Comparison of ENCODE assay signal across 9 mouse cellular contexts in genomic region chr19:36538528-36538927, GRCm38 (mm10). TPM values are rescaled to one million over a fixed set of nuclear protein-coding genes. Genes with fewer than 3 reads are reported as not detected.
DNase-seq lines count a peak whose midpoint lies in the region; ATAC-seq and TF ChIP-seq lines count a peak whose summit lies in the region.
"Had no signal": no experiment of that assay in that cellular context is flagged by ENCODE, and none has a peak within 500 bp of the region (broad histone marks: within the 10 kb centered on the region; RNA-seq: fewer than 3 reads in every experiment).

No protein-coding gene starts in this region.

- peak; percentile 32 for DNase-seq in hindbrain, embryonic 10.5 days (ENCODE audit: low spot score)
- DNase-seq in cerebellum, adult 18-20 months = peak; percentile 60 to 69
- DNase-seq in hindbrain, embryonic 14.5 days (ENCODE audit: low spot score) = peak; percentile 83
- DNase-seq in left cerebral cortex, postnatal 25 days (ENCODE audit: low spot score in 2 of 2) = peak; percentile 41 to 60
- DNase-seq in ovary, adult 18-20 months (ENCODE audit: low spot score) = no peak

- no peaks in the 10 kb centered on the region for H3K9me3 ChIP-seq in hindbrain, embryonic 10.5 days
- H3K9me3 ChIP-seq in hindbrain, embryonic 12.5 days (replicated peaks) = no peaks in the 10 kb centered on the region
- H3K9me3 ChIP-seq in E14TG2a.4 (ENCODE audit: low read length) = no peaks in the 10 kb centered on the region
- no peaks in the 10 kb centered on the region for H3K9me3 ChIP-seq in hindbrain, embryonic 14.5 days (ENCODE audit: control insufficient read depth, low read length)
- H3K9me3 ChIP-seq in midbrain, embryonic 12.5 days = no peaks in the 10 kb centered on the region
- H3K9me3 ChIP-seq: embryonic facial prominence, embryonic 12.5 days had no signal

- peaks cover 16% of the 10 kb centered on the region for H3K27me3 ChIP-seq in hindbrain, embryonic 10.5 days (ENCODE audit: insufficient read depth, poor library complexity, severe bottlenecking)
- peaks cover 6% of the 10 kb centered on the region; the same call in 1 of the 2 replicates for H3K27me3 ChIP-seq in hindbrain, embryonic 12.5 days
- peaks cover 29% of the 10 kb centered on the region for H3K27me3 ChIP-seq in E14TG2a.4 (ENCODE audit: insufficient read depth, low read length)
- H3K27me3 ChIP-seq in hindbrain, embryonic 14.5 days (ENCODE audit: control insufficient read depth, insufficient read depth, low read length) = no peaks in the 10 kb centered on the region
- peaks cover 23% of the 10 kb centered on the region; the same call in 1 of the 2 replicates for H3K27me3 ChIP-seq in midbrain, embryonic 12.5 days
- H3K27me3 ChIP-seq: embryonic facial prominence, embryonic 12.5 days had no signal

- intact Hi-C loops in left cerebral cortex, postnatal 25 days (cut with DNase I) = no loop called here

- no peak overlapping the region for H3K4me3 ChIP-seq in hindbrain, embryonic 10.5 days
- H3K4me3 ChIP-seq in hindbrain, embryonic 12.5 days = no peak overlapping the region
- H3K4me3 ChIP-seq in E14TG2a.4 (replicated peaks; ENCODE audit: low read length) = no peak overlapping the region
- H3K4me3 ChIP-seq in hindbrain, embryonic 14.5 days (replicated peaks; ENCODE audit: low read length) = no peak overlapping the region
- no peak overlapping the region for H3K4me3 ChIP-seq in midbrain, embryonic 12.5 days
- H3K4me3 ChIP-seq: embryonic facial prominence, embryonic 12.5 days had no signal

- H3K27ac ChIP-seq in hindbrain, embryonic 10.5 days = no peak overlapping the region
- H3K27ac ChIP-seq in hindbrain, embryonic 12.5 days = no peak overlapping the region
- H3K27ac ChIP-seq in hindbrain, embryonic 14.5 days = no peak overlapping the region
- H3K27ac ChIP-seq in midbrain, embryonic 12.5 days (replicated peaks) = no peak overlapping the region
- H3K27ac ChIP-seq: embryonic facial prominence, embryonic 12.5 days had no signal

- peak; percentile 91 for TF ChIP-seq CTCF in E14TG2a.4 (conservative IDR thresholded peaks at IDR 0.05; ENCODE audit: low read length)

- no peaks in the 10 kb centered on the region for H3K36me3 ChIP-seq in hindbrain, embryonic 10.5 days
- no peaks in the 10 kb centered on the region for H3K36me3 ChIP-seq in hindbrain, embryonic 12.5 days
- no peaks in the 10 kb centered on the region for H3K36me3 ChIP-seq in E14TG2a.4 (ENCODE audit: insufficient read depth, low read length)
- H3K36me3 ChIP-seq in hindbrain, embryonic 14.5 days (replicated peaks; ENCODE audit: control insufficient read depth, insufficient read depth) = no peaks in the 10 kb centered on the region
- H3K36me3 ChIP-seq in midbrain, embryonic 12.5 days = no peaks in the 10 kb centered on the region
- H3K36me3 ChIP-seq: embryonic facial prominence, embryonic 12.5 days had no signal

- peaks cover 28% of the 10 kb centered on the region for H3K4me1 ChIP-seq in hindbrain, embryonic 10.5 days (replicated peaks)
- H3K4me1 ChIP-seq in hindbrain, embryonic 12.5 days = peaks cover 21% of the 10 kb centered on the region
- H3K4me1 ChIP-seq in E14TG2a.4 (replicated peaks; ENCODE audit: low read depth, low read length) = peaks cover 27% of the 10 kb centered on the region
- peaks cover 16% of the 10 kb centered on the region for H3K4me1 ChIP-seq in hindbrain, embryonic 14.5 days (replicated peaks; ENCODE audit: control insufficient read depth, insufficient read depth, low read length)
- peaks cover 29% of the 10 kb centered on the region for H3K4me1 ChIP-seq in midbrain, embryonic 12.5 days

- H3K4me2 ChIP-seq in hindbrain, embryonic 12.5 days (replicated peaks) = no peak overlapping the region
- no peak overlapping the region for H3K4me2 ChIP-seq in hindbrain, embryonic 14.5 days (replicated peaks)
- no peak overlapping the region for H3K4me2 ChIP-seq in midbrain, embryonic 12.5 days (replicated peaks)
- H3K4me2 ChIP-seq: embryonic facial prominence, embryonic 12.5 days had no signal

- 12% methylated on average over 4 of the region's 4 CpGs for WGBS in hindbrain, embryonic 10.5 days
- 10% methylated on average over 4 of the region's 4 CpGs for WGBS in hindbrain, embryonic 12.5 days
- WGBS in hindbrain, embryonic 14.5 days = 11% methylated on average over 4 of the region's 4 CpGs
- 8% methylated on average over 4 of the region's 4 CpGs for WGBS in midbrain, embryonic 12.5 days

- H3K9ac ChIP-seq in hindbrain, embryonic 12.5 days = no peak overlapping the region
- H3K9ac ChIP-seq in hindbrain, embryonic 14.5 days = no peak overlapping the region
- H3K9ac ChIP-seq in midbrain, embryonic 12.5 days (replicated peaks) = no peak overlapping the region
- H3K9ac ChIP-seq: embryonic facial prominence, embryonic 12.5 days had no signal

- ATAC-seq in hindbrain, embryonic 12.5 days (ENCODE audit: low FRiP score) = no peak
- ATAC-seq in hindbrain, embryonic 14.5 days (ENCODE audit: low FRiP score) = 0 out of 2 replicates have a peak, but pooled peaks have one; percentile 31
- peak; percentile 47; the same call in 1 of the 2 replicates for ATAC-seq in midbrain, embryonic 12.5 days (ENCODE audit: low FRiP score, low read depth)

RNA-seq across cellular contexts. Expression of gene Hectd2, which starts 15.9 kb away (rescaled TPM):
- polyA plus RNA-seq in hindbrain, embryonic 10.5 days (2016; fragmentation: Nextera tagmentation; extraction: Ambion mirVana) = 4.7 and 7.4 TPM in 2 replicates
- polyA plus RNA-seq in hindbrain, embryonic 12.5 days (2016; fragmentation: Nextera tagmentation; extraction: Ambion mirVana) = 9.3 and 11.1 TPM in 2 replicates
- 17.7 TPM in 2 replicates for polyA plus RNA-seq in hindbrain, embryonic 14.5 days (2014; fragmentation: Nextera tagmentation; extraction: Ambion mirVana)
- total RNA-seq in left cerebral cortex, postnatal 25 days (2021) = 10 to 100 TPM; 21.9 to 25.4 TPM
- polyA plus RNA-seq in midbrain, embryonic 12.5 days (2016; fragmentation: Nextera tagmentation; extraction: Ambion mirVana) = 6.6 and 7.0 TPM in 2 replicates
